Mouse (Mus musculus): ENCODE measurements around the gene Gm6993. TPM values are rescaled to one million over a fixed set of nuclear protein-coding genes. Genes with fewer than 3 reads are reported as not detected.

Gm6993 gene
- total RNA-seq (2021) = not detected in 2 replicates
- long read RNA-seq = 0 reads

GRCm38 (mm10) chr12:31240470-31240869 is at the start of gene Gm6993:
Gm6993 (plus strand) TSS chr12:31240770.
- DNase-seq = no peak

GRCm38 (mm10) chr12:31191329-31191954 is 49.1 kb upstream of the Gm6993 start:
- peak; percentile 21 for DNase-seq

GRCm38 (mm10) chr12:31202509-31202908 is 38.1 kb upstream of the Gm6993 start:
- no peak for DNase-seq

GRCm38 (mm10) chr12:31203746-31204455 is 36.7 kb upstream of the Gm6993 start:
- DNase-seq = no peak

- DNase-seq = no peak
Measured at GRCm38 (mm10) chr12:31204898-31205297, 35.7 kb upstream of the Gm6993 start.

- DNase-seq = no peak
Measured at GRCm38 (mm10) chr12:31205983-31206633, 34.5 kb upstream of the Gm6993 start.

GRCm38 (mm10) chr12:31208766-31209165 is 31.8 kb upstream of the Gm6993 start:
- DNase-seq = no peak

GRCm38 (mm10) chr12:31209377-31209805 is 31.2 kb upstream of the Gm6993 start:
- DNase-seq = no peak

GRCm38 (mm10) chr12:31213556-31213955 is 27.0 kb upstream of the Gm6993 start:
- DNase-seq = peak; percentile 52

GRCm38 (mm10) chr12:31215003-31215402 is 25.6 kb upstream of the Gm6993 start:
- no peak for DNase-seq

GRCm38 (mm10) chr12:31217232-31217631 is 23.3 kb upstream of the Gm6993 start:
- DNase-seq = no peak

- DNase-seq = no peak
Measured at GRCm38 (mm10) chr12:31218774-31219173, 21.8 kb upstream of the Gm6993 start.

- no peak for DNase-seq
Measured at GRCm38 (mm10) chr12:31221522-31221921, 19.0 kb upstream of the Gm6993 start.

GRCm38 (mm10) chr12:31222282-31222681 is 18.3 kb upstream of the Gm6993 start:
- DNase-seq = no peak

GRCm38 (mm10) chr12:31222741-31223140 is 17.8 kb upstream of the Gm6993 start:
- no peak for DNase-seq

GRCm38 (mm10) chr12:31225451-31225850 is 15.1 kb upstream of the Gm6993 start:
- no peak for DNase-seq

GRCm38 (mm10) chr12:31227167-31227566 is 13.4 kb upstream of the Gm6993 start:
- DNase-seq = no peak

GRCm38 (mm10) chr12:31228878-31229277 is 11.7 kb upstream of the Gm6993 start:
- no peak for DNase-seq

- DNase-seq = no peak
Measured at GRCm38 (mm10) chr12:31232635-31233034, 7.9 kb upstream of the Gm6993 start.

GRCm38 (mm10) chr12:31235018-31235417 is 5.6 kb upstream of the Gm6993 start:
- DNase-seq = no peak

GRCm38 (mm10) chr12:31236861-31237595 is 3.5 kb upstream of the Gm6993 start:
- peak; percentile 17 for DNase-seq

GRCm38 (mm10) chr12:31239031-31239583 is 1.5 kb upstream of the Gm6993 start:
- DNase-seq = no peak
